Mouse (Mus musculus): ENCODE data around the gene Gpbp1l1.

GRCm38 (mm10) chr4:116558151-116558882, 859 bp downstream of the Gpbp1l1 start:
- TF ChIP-seq CTCF (conservative IDR thresholded peaks at IDR 0.05; ENCODE audit: low read length) (no peak), NANOG (IDR thresholded peaks at IDR 0.05; ENCODE audit: borderline replicate concordance, low read length) (no peak)
